Mouse (Mus musculus) bone marrow, adult 2 months (tissue): ENCODE measurements around the gene Adgra1. TPM values are rescaled to one million over a fixed set of nuclear protein-coding genes. Genes with fewer than 3 reads are reported as not detected.

Source experiments
- H3K27ac ChIP-seq: fragments of 200-500 bp; 2 replicates; pipeline ENCODE4 v1.5.1; 2012; ENCODE audit warnings: low read depth, mild to moderate bottlenecking, control low read depth, inconsistent platforms, low read length; ENCODE audit not compliant: control insufficient read depth, poor library complexity, insufficient read depth
- H3K4me1 ChIP-seq: fragments of 200-500 bp; 2 replicates; pipeline ENCODE4 v1.6.1; 2011; ENCODE audit warnings: low read length; ENCODE audit not compliant: control insufficient read depth, insufficient read depth
- H3K4me3 ChIP-seq: fragments of 200-500 bp; replicated peaks from 2 replicates; pipeline ENCODE3; 2011; ENCODE audit warnings: mild to moderate bottlenecking, low read depth, low read length, control low read depth; ENCODE audit not compliant: control insufficient read depth
- CTCF ChIP-seq: fragments of 200-500 bp; IDR thresholded peaks from 2 replicates; pipeline ENCODE4 v1.5.1; 2011; ENCODE audit warnings: low read length, control low read depth; ENCODE audit not compliant: control insufficient read depth, insufficient read depth
- POLR2A ChIP-seq: fragments of 200-500 bp; IDR thresholded peaks from 2 replicates; pipeline ENCODE4 v1.6.1; 2011; ENCODE audit warnings: low read depth, mild to moderate bottlenecking, control low read depth, low read length, borderline replicate concordance; ENCODE audit not compliant: control insufficient read depth
- WGBS: fragments of 180-500 bp; shearing (Covaris S2); methylation state at CpG from one replicate; pipeline ENCODE4 v1.1.7; 2018; 5-methylcytosine and 5-hydroxymethylcytosine counted together
- polyA plus RNA-seq: library from polyadenylated mRNA; stranded (reverse); fragments of >200 nt; gene quantifications from 2 replicates; pipeline ENCODE4 v1.2.4, GENCODE M21; 2011; ENCODE audit warnings: low replicate concordance; ENCODE audit not compliant: missing spikeins, insufficient read depth, insufficient read length

Gene Adgra1
- polyA plus RNA-seq, 1 experiment, result not detected

DNA sequence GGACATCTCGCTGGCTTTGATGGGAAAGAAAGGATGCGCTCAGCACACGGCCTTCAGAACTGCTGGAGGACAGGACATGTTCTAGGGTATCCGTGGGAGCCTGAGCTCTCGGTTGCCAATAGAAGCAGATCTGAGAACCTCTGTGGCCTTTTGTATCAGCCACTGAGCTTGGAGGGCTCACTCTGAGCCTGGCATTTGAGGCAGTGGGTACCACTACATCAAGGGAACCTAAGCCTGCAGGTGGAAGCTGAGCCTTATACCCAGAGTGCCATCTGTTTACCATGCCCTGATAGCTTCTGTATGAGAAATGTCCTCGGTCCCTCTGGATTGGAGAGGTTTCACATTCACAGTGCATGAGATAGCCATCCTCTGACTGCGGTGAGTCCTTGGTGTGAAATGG lies 62.3 kb downstream of the Adgra1 start:
- WGBS, result 73% methylated on average over 7 of the region's 7 CpGs
- Histone ChIP-seq H3K4me1 (no peaks in the 10 kb centered on the region), H3K27ac (no peak overlapping the region), H3K4me3 (no peak overlapping the region)
- TF ChIP-seq POLR2A (no peak), CTCF (no peak)

DNA sequence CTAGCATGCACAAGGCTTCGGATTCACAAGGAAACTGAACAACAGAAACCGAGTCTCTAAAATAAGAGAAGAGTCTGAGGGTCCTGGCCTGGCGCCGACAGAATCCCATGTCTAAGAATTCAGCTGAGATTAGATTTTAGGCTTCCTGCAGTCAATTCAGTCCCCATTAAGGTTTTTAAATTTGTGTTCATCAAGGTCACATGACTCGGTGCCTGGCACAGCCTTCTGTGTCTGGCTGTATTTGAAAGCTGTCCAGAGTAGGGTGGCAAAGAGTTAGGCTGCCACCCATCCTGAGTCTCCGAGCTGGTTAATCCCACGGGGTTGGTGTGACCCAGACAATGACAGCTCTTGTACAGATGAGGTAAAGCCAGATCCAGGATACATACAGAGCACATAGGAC lies 62.8 kb downstream of the Adgra1 start:
- H3K4me3 ChIP-seq, result no peak overlapping the region
- no peak overlapping the region for H3K27ac ChIP-seq
- WGBS, result 71% methylated on average over 7 of the region's 7 CpGs
- TF ChIP-seq POLR2A (no peak), CTCF (no peak)
- H3K4me1 ChIP-seq, result no peaks in the 10 kb centered on the region

DNA sequence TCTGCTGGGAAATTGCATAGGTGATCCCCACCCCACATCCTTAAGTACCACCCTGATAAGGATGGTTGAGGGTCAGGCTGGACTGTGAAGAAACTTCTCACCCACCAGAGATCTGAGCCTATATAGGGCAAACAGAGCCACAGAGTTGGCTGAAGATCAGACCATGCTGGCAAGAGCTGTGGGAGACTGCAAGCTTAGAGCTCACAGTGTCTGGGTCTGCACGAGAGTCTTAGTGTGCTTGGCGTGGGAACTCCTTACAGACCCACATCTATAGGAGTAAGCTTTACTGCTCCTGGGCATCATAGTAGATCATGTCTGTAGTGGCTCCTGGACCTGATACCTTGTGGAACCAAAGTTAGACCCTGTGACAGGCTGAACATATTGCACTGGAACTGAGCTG lies 64.6 kb downstream of the Adgra1 start:
- Histone ChIP-seq H3K27ac (no peak overlapping the region), H3K4me1 (no peaks in the 10 kb centered on the region), H3K4me3 (no peak overlapping the region)
- TF ChIP-seq POLR2A (no peak), CTCF (no peak)
- WGBS, result 64% methylated on average over 2 of the region's 2 CpGs

DNA sequence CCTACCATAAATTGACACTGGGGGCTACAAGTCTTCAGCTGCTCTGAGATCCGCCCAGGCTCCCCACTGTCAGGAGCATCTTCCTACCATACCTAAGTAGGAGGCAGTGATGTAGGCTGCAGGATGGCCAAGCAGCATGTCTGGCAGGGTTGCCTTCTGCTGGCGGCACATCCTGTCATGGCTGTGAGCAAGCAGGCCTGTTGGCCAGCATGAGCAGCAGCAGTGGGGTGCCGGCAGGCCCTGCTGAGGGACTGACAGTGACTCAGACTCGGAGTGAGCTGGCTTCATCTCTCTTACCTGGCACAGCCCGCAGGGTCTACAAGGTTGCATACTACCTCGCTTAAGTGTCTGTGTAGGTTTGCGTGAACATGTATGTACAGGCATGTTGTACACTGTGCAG lies 65.5 kb downstream of the Adgra1 start:
- no peak overlapping the region for H3K4me3 ChIP-seq
- 70% methylated on average over 7 of the region's 7 CpGs for WGBS
- TF ChIP-seq POLR2A (no peak), CTCF (no peak)
- H3K27ac ChIP-seq, result no peak overlapping the region; the same call in 1 of the 2 replicates
- H3K4me1 ChIP-seq, result no peaks in the 10 kb centered on the region

DNA sequence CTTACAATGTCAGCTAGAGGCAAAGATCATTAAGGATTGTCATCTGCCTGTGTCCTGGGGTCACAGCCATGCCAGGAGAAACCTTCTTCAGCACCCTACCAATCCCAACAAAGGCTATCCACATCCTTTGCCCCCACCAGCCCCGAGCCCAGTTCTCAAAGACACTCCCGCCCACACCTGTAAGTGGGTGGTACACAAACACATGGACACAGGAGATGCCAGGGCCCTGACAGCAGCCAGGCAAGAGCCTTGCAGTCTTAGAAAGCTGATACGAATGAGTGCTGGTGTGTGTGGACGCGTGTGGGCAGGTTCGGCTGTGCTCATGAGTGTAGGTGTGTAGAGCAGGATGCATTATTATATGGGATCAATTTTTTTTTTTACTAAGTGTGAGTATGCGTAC lies 66.5 kb downstream of the Adgra1 start:
- 87% methylated on average over 7 of the region's 7 CpGs for WGBS
- TF ChIP-seq CTCF, result no peak
- no peak for TF ChIP-seq POLR2A
- Histone ChIP-seq H3K4me3 (no peak overlapping the region), H3K27ac (no peak overlapping the region), H3K4me1 (no peaks in the 10 kb centered on the region)

DNA sequence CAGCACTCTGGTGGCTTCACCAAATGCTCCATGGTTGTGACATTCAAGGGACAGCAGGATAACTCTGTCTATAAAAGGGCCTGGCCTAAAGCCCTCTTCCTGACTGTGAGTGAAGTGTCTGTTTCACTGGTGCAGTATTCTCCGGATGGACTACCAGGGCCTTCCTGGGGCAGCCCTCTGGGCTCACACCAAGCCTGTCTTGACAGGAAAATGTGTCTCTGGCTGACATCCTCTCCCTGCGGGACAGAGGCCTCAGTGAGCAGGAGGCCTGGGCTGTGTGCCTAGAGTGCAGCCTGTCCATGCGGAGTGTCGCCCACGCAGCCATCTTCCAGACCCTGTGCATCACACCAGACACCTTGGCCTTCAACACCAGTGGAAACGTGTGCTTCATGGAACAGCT lies 66.9 kb downstream of the Adgra1 start:
- no peak for TF ChIP-seq CTCF
- TF ChIP-seq POLR2A, result no peak
- H3K4me3 ChIP-seq, result no peak overlapping the region
- H3K27ac ChIP-seq, result no peak overlapping the region
- WGBS, result 75% methylated on average over 6 of the region's 6 CpGs
- H3K4me1 ChIP-seq, result no peaks in the 10 kb centered on the region

DNA sequence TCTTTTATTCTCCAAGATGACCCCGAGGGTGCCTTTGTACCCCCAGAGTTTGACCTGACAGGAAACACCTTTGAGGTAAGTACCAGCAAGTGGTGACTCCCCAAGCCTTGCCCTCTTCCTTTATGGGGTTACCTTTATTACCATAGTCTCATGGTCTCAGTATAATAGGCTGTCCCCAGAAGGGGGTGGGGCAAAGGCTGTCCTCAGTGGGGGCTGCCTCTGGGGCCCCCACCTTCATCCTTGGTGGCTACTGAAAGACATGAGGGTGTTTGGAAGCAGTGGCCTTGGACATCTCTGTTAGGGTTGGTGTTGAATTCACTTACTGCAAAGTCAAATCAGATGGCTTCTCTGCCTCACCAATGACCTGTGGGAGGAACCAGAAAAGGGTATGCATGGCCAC lies 68.0 kb downstream of the Adgra1 start:
- no peak overlapping the region for H3K27ac ChIP-seq
- no peak overlapping the region for H3K4me3 ChIP-seq
- 18% methylated on average over 1 of the region's 1 CpGs for WGBS
- TF ChIP-seq POLR2A (no peak), CTCF (no peak)
- H3K4me1 ChIP-seq, result no peaks in the 10 kb centered on the region

DNA sequence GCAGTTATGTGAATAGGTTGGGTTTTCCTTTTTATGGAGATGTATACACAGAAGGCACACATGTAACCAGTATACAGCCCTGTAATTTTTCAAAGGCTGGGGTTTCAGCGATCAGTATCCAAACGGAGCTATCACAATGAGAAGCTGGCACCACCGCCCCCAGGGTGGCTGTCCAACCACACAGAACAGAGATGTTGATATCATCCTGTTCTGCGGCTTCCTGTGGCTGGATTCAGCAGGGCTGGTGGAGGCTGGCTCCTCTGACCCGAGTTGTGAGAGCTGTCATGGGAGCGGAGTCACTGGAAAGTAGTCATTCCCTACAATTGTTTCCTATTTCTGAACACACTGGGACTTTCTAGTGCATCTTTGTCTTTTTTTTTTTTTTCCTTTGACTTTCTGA lies 71.3 kb downstream of the Adgra1 start:
- 17% methylated on average over 6 of the region's 6 CpGs for WGBS
- Histone ChIP-seq H3K27ac (no peak overlapping the region), H3K4me3 (no peak overlapping the region), H3K4me1 (no peaks in the 10 kb centered on the region)
- TF ChIP-seq POLR2A, result no peak

DNA sequence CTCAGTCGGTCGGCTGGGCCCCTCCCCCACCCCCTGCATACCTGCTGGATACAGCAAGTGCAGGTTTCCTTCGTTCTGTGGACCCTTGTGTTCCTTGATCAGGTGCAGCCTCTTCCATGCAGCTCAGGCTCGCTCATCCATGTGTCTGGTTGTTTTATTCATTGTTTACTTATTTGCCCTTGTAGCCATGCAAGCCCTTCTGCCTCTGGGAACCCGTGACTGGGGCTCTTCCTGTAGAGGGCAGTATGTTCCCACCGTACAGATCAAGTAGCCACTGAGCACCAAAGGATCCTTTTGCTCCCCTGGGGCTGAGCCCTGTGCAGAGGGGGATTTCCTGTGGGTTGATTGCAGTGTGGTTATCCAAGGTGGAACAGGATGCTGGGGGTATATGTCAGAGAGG lies 71.7 kb downstream of the Adgra1 start:
- TF ChIP-seq CTCF, result no peak; the same call in 1 of the 2 replicates
- no peak for TF ChIP-seq POLR2A
- Histone ChIP-seq H3K4me1 (no peaks in the 10 kb centered on the region), H3K4me3 (no peak overlapping the region), H3K27ac (no peak overlapping the region)
- 3% methylated on average over 6 of the region's 6 CpGs for WGBS

DNA sequence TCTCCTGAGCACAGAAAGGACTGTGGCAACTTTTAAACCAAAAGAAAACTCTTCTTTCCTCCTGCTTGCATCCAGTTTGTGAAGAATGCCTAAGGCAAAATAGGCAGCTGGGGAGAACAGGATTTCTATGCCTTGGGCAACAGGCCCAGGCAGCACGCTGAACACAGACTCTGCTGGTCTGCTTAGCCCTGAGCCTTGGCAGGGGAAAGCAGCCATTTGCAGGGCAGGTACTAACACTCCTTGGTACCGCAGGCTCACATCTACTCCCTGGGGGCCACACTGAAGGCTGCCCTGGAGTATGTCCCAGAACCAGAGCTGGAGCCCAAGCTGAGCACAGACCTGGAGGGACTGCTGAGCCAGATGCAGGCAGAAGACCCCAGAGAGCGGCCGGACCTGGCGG lies 74.2 kb downstream of the Adgra1 start:
- no peak overlapping the region for H3K4me3 ChIP-seq
- TF ChIP-seq CTCF (no peak), POLR2A (no peak)
- H3K27ac ChIP-seq, result no peak overlapping the region
- WGBS, result 87% methylated on average over 5 of the region's 5 CpGs
- no peaks in the 10 kb centered on the region for H3K4me1 ChIP-seq
